Mouse (Mus musculus) skeletal muscle tissue, adult 2 months (tissue): ENCODE results near the gene Rap1b.

Source experiments
- DNase-seq: peaks from one replicate; pipeline ENCODE4 v3.0.0-alpha.2; 2012; ENCODE audit warnings: low read depth, low spot score

The Rap1b gene

GRCm38 (mm10) chr10:117858241-117858640 lies 12.4 kb upstream of the Rap1b start:
- no peak for DNase-seq

- DNase-seq = no peak
Observed at GRCm38 (mm10) chr10:117856001-117856720, 10.3 kb upstream of the Rap1b start.

- no peak for DNase-seq
Observed at GRCm38 (mm10) chr10:117852648-117853192, 6.9 kb upstream of the Rap1b start.

GRCm38 (mm10) chr10:117848981-117849380 lies 3.1 kb upstream of the Rap1b start:
- DNase-seq = no peak

- DNase-seq = no peak
Observed at GRCm38 (mm10) chr10:117846796-117847195, 961 bp upstream of the Rap1b start.

GRCm38 (mm10) chr10:117846260-117846632 lies 411 bp upstream of the Rap1b start:
- no peak for DNase-seq

- peak; percentile 57 for DNase-seq
Observed at GRCm38 (mm10) chr10:117844782-117845596, 846 bp downstream of the Rap1b start.

GRCm38 (mm10) chr10:117844279-117844678 lies 1.6 kb downstream of the Rap1b start:
- DNase-seq = no peak

GRCm38 (mm10) chr10:117843690-117844089 lies 2.1 kb downstream of the Rap1b start:
- DNase-seq = no peak

GRCm38 (mm10) chr10:117841765-117842164 lies 4.1 kb downstream of the Rap1b start:
- DNase-seq = no peak

- DNase-seq = no peak
Observed at GRCm38 (mm10) chr10:117840431-117840995, 5.3 kb downstream of the Rap1b start.

- DNase-seq = no peak
Observed at GRCm38 (mm10) chr10:117839737-117840136, 6.1 kb downstream of the Rap1b start.

GRCm38 (mm10) chr10:117838924-117839323 lies 6.9 kb downstream of the Rap1b start:
- DNase-seq = no peak

- DNase-seq = no peak
Observed at GRCm38 (mm10) chr10:117836354-117836753, 9.5 kb downstream of the Rap1b start.

- DNase-seq = no peak
Observed at GRCm38 (mm10) chr10:117835453-117835852, 10.4 kb downstream of the Rap1b start.

GRCm38 (mm10) chr10:117830797-117831196 lies 15.0 kb downstream of the Rap1b start:
- DNase-seq = no peak

GRCm38 (mm10) chr10:117829472-117830155 lies 16.2 kb downstream of the Rap1b start:
- no peak for DNase-seq

GRCm38 (mm10) chr10:117829022-117829421 lies 16.8 kb downstream of the Rap1b start:
- DNase-seq = no peak

GRCm38 (mm10) chr10:117828536-117828935 lies 17.3 kb downstream of the Rap1b start:
- DNase-seq = no peak

- no peak for DNase-seq
Observed at GRCm38 (mm10) chr10:117824647-117825046, 21.2 kb downstream of the Rap1b start.

GRCm38 (mm10) chr10:117824139-117824538 lies 21.7 kb downstream of the Rap1b start:
- no peak for DNase-seq

GRCm38 (mm10) chr10:117823321-117823720 lies 22.5 kb downstream of the Rap1b start:
- DNase-seq = no peak
